Mouse (Mus musculus): ENCODE measurements around the gene Hcar2. TPM values are rescaled to one million over a fixed set of nuclear protein-coding genes. Genes with fewer than 3 reads are reported as not detected.

Gene Hcar2
- polyA plus RNA-seq, 1 experiment from 2014 or later: 0.09 TPM

DNA sequence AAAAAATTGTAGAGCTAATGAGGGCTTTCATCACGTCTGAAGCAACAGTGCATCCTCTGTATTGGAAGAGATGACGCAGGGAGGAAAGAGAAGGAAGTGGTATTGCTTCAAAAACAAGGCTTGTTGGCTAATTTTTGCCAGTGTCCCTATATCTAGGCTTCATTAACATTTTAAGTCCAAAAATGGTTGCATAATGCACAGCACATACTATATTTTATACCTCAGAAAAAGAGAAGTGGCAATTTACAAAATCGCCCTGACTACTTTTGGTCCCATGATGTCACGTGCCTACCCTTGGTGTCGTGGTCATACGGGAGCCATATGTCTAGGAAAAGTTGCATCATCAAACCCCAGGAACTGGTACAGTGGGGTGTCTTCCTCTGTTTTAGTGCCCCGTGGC is 33.0 kb downstream of the Hcar2 start:
- no peaks in the 10 kb centered on the region for H3K36me3 ChIP-seq
- WGBS: 85% methylated on average over 7 of the region's 7 CpGs
- no peak for ATAC-seq (ENCODE audit: extremely low read depth, insufficient number of reproducible peaks, low FRiP score, low TSS enrichment)
- H3K9me3 ChIP-seq: no peaks in the 10 kb centered on the region
- H3K4me3 ChIP-seq: no peak overlapping the region
- no peak overlapping the region for H3K9ac ChIP-seq
- H3K27ac ChIP-seq (replicated peaks): no peak overlapping the region
- H3K4me2 ChIP-seq: no peak overlapping the region
- H3K27me3 ChIP-seq (replicated peaks): no peaks in the 10 kb centered on the region
- no peaks in the 10 kb centered on the region for H3K4me1 ChIP-seq

DNA sequence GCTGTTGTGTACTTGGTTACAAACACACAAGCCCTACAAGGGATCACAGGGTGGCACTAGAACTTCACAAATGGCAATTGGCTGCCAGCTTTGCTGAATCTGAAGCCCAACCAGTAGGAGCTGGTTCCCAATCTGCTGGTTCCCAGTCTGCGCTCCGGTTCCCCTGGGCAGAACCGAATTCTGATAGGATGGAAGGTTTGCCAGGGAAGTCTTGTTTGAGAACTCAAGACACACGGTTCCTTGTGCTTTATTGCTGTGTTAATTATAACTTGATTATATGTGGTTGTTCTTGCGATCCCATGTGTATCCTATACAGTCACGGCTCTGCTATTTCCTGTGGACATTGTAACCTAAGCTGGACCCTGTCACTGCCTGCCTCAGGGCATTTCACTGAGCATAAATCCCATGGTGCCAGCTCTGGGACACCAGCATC is 37.6 kb downstream of the Hcar2 start:
- H3K9me3 ChIP-seq: no peaks in the 10 kb centered on the region
- no peak for ATAC-seq (ENCODE audit: extremely low read depth, insufficient number of reproducible peaks, low FRiP score, low TSS enrichment)
- no peaks in the 10 kb centered on the region for H3K4me1 ChIP-seq
- no peak overlapping the region for H3K27ac ChIP-seq (replicated peaks)
- H3K4me3 ChIP-seq: no peak overlapping the region
- H3K27me3 ChIP-seq (replicated peaks): no peaks in the 10 kb centered on the region
- H3K9ac ChIP-seq: no peak overlapping the region
- 68% methylated on average over 6 of the region's 6 CpGs for WGBS
- H3K4me2 ChIP-seq: no peak overlapping the region
- 0 out of 2 replicates have a peak, but pooled peaks cover 5% of the 10 kb centered on the region for H3K36me3 ChIP-seq

DNA sequence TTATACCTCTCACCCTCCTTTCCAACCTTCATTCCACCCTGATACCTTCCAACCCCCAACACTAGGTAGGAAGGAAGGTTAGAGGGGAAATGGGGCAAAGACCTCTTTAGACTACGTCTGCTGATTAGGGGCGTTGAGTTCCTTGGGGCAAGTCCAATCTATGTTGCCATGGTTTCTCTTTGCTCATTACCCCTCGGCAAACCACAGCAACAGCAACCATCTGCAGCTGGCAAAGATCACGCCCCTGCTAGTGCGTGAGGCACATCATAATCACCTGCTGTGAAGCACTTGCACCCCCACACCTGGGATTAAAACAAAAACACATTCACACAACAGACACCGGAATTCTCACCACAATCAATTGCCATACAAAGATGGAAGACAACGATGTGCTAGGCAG is 42.6 kb downstream of the Hcar2 start:
- WGBS: 71% methylated on average over 7 of the region's 7 CpGs
- Histone ChIP-seq H3K27me3 (replicated peaks) (no peaks in the 10 kb centered on the region), H3K4me3 (no peak overlapping the region), H3K36me3 (peaks cover 43% of the 10 kb centered on the region), H3K27ac (replicated peaks) (no peak overlapping the region), H3K4me2 (no peak overlapping the region), H3K4me1 (no peaks in the 10 kb centered on the region), H3K9ac (no peak overlapping the region), H3K9me3 (no peaks in the 10 kb centered on the region)
- ATAC-seq (ENCODE audit: extremely low read depth, insufficient number of reproducible peaks, low FRiP score, low TSS enrichment): no peak

DNA sequence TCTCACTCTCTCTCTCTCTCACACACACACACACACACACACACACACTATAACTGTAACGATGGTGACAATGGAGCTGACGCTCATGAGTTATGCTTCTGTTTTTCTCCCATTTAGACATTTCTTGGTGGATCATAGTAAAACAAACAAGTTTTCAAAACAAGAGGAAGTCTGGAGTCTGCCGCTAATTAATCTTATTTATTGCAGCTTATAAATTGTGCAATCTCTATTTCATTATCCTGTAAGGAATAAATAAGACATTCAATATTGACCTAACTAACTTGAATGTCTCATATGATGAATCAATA is 44.1 kb downstream of the Hcar2 start:
- Histone ChIP-seq H3K4me2 (no peak overlapping the region), H3K4me1 (no peaks in the 10 kb centered on the region), H3K27me3 (replicated peaks) (no peaks in the 10 kb centered on the region), H3K4me3 (no peak overlapping the region), H3K27ac (replicated peaks) (no peak overlapping the region), H3K9me3 (no peaks in the 10 kb centered on the region), H3K9ac (no peak overlapping the region), H3K36me3 (peaks cover 55% of the 10 kb centered on the region)
- WGBS: 88% methylated on average over 3 of the region's 3 CpGs
- ATAC-seq (ENCODE audit: extremely low read depth, insufficient number of reproducible peaks, low FRiP score, low TSS enrichment): no peak

DNA sequence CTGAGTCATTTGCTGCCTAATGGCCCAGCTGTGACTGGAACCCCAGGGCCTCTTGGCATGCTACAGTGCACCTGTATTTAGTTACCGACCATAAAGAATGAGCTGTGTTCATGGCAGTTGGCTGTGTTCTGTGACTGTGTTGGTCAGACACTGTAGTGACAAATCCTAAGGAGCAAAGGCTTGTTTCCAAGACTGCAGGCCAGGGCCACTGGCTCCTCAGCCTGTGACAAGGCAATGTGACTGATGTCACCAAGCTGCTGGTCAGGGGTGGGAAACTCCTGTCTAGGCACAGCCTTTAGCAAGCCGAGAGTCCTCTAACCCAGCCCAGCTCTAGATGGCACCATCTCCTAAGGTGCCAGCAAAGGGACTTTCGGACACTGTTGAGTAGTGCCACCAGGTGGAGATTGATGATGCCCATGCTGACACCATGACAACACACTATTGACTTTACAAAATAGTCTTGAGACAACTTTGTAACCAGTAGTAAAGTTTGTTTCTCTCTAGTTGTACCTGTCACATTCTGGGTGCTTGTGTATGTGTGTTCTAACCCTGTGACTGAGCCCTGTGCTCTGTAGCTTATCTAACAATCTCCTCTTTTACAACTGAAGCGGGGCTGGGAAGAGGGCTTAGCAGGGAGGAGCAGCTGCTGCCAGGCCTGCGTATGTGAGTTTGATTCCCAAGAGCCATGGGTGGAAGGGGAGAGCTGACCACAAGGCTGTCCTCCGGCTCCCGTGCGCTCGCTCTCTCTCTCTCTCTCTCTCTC is 44.6 kb downstream of the Hcar2 start:
- WGBS: 82% methylated on average over 8 of the region's 9 CpGs

DNA sequence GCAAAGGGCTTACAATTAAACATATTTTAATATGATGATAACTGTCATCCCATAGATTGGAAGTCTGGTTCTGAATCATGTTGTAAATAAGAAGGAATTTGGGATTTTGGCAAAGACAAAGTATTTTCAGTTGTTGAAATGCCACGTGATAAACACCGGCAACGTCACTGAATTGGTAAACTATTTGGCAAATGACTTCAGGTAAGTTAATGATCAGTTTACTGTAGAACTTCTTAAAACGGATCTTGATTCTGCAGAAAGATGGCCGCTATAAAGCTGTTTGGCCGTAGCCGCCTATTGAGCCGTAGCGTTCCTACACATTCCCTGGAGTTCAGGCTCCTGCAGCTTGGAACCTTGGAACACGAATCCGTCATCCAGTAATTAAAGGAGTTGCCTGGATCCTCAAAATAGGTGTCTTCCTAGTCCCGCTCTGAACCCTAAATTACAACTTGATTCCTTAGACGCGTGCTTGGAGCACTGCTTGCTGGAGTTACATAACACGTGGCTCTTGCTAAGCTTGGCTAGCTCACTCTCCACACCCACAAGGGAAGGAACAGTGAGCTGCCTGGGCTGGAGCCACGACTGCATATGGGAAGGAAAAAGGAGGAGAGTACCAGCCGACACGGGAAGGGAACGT is 46.2 kb downstream of the Hcar2 start:
- Histone ChIP-seq H3K9me3 (no peaks in the 10 kb centered on the region), H3K36me3 (peaks cover 72% of the 10 kb centered on the region), H3K4me3 (no peak overlapping the region), H3K4me2 (no peak overlapping the region), H3K9ac (no peak overlapping the region), H3K4me1 (no peaks in the 10 kb centered on the region), H3K27ac (replicated peaks) (no peak overlapping the region), H3K27me3 (replicated peaks) (no peaks in the 10 kb centered on the region)
- ATAC-seq (ENCODE audit: extremely low read depth, insufficient number of reproducible peaks, low FRiP score, low TSS enrichment): no peak
- WGBS: 92% methylated on average over 19 of the region's 19 CpGs

More for the DNA sequence above, 44.6 kb downstream of the Hcar2 start:
- Histone ChIP-seq H3K4me3 (no peak overlapping the region), H3K27ac (replicated peaks) (no peak overlapping the region), H3K9me3 (no peaks in the 10 kb centered on the region), H3K36me3 (peaks cover 60% of the 10 kb centered on the region), H3K4me1 (no peaks in the 10 kb centered on the region), H3K27me3 (replicated peaks) (no peaks in the 10 kb centered on the region), H3K9ac (no peak overlapping the region), H3K4me2 (no peak overlapping the region)
- ATAC-seq (ENCODE audit: extremely low read depth, insufficient number of reproducible peaks, low FRiP score, low TSS enrichment): no peak

DNA sequence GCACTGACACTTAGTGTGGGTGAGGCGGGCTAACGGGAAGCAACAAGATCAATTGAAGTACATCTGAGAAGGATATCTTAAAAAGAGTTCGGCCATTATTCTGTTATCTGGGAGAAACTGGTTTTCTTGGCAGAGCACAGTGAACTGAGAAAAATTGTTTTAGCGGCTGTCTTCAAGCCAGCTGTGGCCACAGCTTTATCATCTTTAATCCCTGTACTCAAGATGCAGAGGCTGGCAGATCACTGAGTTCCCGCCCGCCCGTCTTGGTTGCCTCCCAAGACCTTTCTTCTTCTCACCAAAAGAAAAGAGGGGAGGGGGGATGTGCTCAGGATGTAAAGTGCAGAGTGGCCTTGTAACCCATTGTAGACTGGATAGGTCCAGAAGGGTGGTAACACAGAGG is 48.4 kb downstream of the Hcar2 start:
- Histone ChIP-seq H3K4me3 (no peak overlapping the region), H3K4me2 (no peak overlapping the region), H3K36me3 (peaks cover 85% of the 10 kb centered on the region), H3K9me3 (no peaks in the 10 kb centered on the region), H3K4me1 (no peaks in the 10 kb centered on the region), H3K9ac (no peak overlapping the region), H3K27me3 (replicated peaks) (no peaks in the 10 kb centered on the region), H3K27ac (replicated peaks) (no peak overlapping the region)
- WGBS: 80% methylated on average over 7 of the region's 7 CpGs
- ATAC-seq (ENCODE audit: extremely low read depth, insufficient number of reproducible peaks, low FRiP score, low TSS enrichment): no peak

Other genes starting within 250 kb of the Hcar2 start
- gene Clip1, start 180.9 kb downstream of the Hcar2 start, polyA plus RNA-seq (2015; fragmentation: Nextera tagmentation; extraction: Ambion mirVana): 48.0 and 48.9 TPM in 2 replicates
- 53.4 and 56.1 TPM in 2 replicates for gene Zcchc8, start 144.4 kb downstream of the Hcar2 start, polyA plus RNA-seq (2015; fragmentation: Nextera tagmentation; extraction: Ambion mirVana)
- gene Rsrc2, start 116.1 kb downstream of the Hcar2 start, polyA plus RNA-seq (2015; fragmentation: Nextera tagmentation; extraction: Ambion mirVana): 73.5 and 76.2 TPM in 2 replicates
- 16.1 and 18.8 TPM in 2 replicates for gene Kntc1, start 115.8 kb downstream of the Hcar2 start, polyA plus RNA-seq (2015; fragmentation: Nextera tagmentation; extraction: Ambion mirVana)
- 0.10 and 0.20 TPM in 2 replicates for gene Hcar1, start 14.5 kb upstream of the Hcar2 start, polyA plus RNA-seq (2015; fragmentation: Nextera tagmentation; extraction: Ambion mirVana)
- gene Denr, start 41.7 kb upstream of the Hcar2 start, polyA plus RNA-seq (2015; fragmentation: Nextera tagmentation; extraction: Ambion mirVana): 81.9 and 97.3 TPM in 2 replicates
- 1.3 and 2.9 TPM in 2 replicates for gene Gm43518, start 61.9 kb upstream of the Hcar2 start, polyA plus RNA-seq (2015; fragmentation: Nextera tagmentation; extraction: Ambion mirVana)
- gene Ccdc62, start 65.2 kb upstream of the Hcar2 start, polyA plus RNA-seq (2015; fragmentation: Nextera tagmentation; extraction: Ambion mirVana): 3.7 TPM in 2 replicates
- gene Hip1r, start 108.1 kb upstream of the Hcar2 start, polyA plus RNA-seq (2015; fragmentation: Nextera tagmentation; extraction: Ambion mirVana): 4.7 and 5.6 TPM in 2 replicates
- gene Vps37b, start 166.8 kb upstream of the Hcar2 start, polyA plus RNA-seq (2015; fragmentation: Nextera tagmentation; extraction: Ambion mirVana): 51.2 and 52.2 TPM in 2 replicates
- 1.6 and 1.7 TPM in 2 replicates for gene Abcb9, start 230.3 kb upstream of the Hcar2 start, polyA plus RNA-seq (2015; fragmentation: Nextera tagmentation; extraction: Ambion mirVana)
- 18.3 and 18.8 TPM in 2 replicates for gene Ogfod2, start 246.8 kb upstream of the Hcar2 start, polyA plus RNA-seq (2015; fragmentation: Nextera tagmentation; extraction: Ambion mirVana)